Mouse (Mus musculus): ENCODE measurements around the gene Arfgap3.
"Not testable (repeated sequence)": the region's sequence is repeated elsewhere in the genome, so short reads cannot be mapped to it uniquely, and the experiment has no call there.

Arfgap3 gene

DNA sequence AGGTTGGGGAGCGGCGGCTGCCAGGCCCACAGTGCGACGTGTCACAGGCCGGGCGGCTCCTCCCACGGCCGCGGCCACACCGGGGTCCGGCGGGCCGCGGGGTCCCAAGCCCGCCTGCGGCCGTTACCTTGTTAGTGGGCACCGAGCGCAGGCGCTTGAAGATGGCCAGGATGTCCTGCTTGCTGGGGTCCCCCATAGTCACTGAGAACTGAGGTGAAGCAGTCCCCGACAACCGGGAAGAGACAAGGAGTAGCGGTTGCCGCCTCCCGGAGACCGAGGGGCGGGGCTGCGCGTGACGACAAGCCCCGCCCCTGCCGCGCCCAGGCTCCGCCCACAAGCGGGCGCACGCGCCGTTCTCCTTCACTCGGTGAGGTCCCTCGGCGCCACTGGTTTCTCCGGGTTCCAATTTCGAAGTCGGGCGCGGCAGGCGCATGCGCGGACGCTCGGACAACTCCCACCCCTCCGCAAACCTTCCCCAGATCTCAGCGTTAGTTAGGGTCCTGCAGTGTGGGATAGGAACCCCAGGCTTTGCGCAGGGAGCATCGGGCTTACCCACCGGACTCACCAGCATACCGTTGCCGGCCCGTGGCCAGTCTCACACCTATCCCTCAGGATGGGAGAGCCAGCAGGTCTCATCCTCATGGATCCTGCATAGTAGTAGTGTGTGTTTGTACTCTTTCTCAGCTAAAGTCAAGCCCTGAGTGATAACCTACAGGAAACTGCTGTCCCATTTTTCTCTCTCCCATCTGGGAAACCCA, at the start of gene Arfgap3:
TSS of gene Arfgap3 (minus strand) at position 294 of the 758 bp plus-strand sequence.
- peak; percentile 95 for DNase-seq

GRCm38 (mm10) chr15:83392722-83393121, 42.7 kb upstream of the Arfgap3 start:
- DNase-seq, result no peak

DNA sequence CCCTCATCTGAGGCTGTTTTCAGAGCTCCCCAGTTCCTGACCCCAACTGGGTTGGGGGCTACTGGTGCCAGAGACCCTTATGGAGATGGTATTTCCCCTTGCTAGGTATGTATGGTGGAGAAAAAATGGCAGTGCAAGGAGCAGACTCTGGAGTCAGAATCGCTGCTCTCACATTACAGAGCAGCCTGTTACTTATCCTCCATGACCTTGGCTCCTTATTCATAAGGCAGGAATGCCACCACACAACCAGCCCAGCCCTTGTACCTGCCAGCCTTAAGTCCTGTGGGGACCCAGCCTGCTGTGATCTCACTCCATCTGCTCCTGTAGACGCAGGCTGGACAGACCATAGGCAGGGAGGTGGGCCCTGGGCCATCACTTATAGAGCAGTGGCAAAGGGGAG, 37.9 kb upstream of the Arfgap3 start:
- no peak for DNase-seq

DNA sequence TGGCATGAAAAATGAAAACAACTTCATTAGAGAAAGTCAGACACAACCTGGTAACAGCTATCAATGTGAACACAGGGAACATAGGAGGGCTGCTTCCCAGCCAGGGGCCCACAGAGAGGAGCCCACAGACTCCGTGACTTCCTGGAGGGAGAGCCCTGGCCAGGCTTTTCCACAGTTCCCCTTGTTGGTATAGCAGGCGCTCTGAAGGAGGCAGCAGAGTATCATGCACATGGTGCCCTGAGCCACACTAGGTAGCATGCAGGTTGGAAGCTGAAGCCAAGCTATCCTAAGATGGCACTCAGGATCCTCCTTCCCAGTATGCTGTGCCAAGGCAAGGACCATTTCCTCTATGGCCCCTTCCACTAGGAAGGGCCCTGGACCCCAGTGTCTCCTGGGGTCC, 33.6 kb upstream of the Arfgap3 start:
- no peak for DNase-seq

GRCm38 (mm10) chr15:83383136-83383535, 33.1 kb upstream of the Arfgap3 start:
- no peak for DNase-seq

GRCm38 (mm10) chr15:83382467-83382866, 32.4 kb upstream of the Arfgap3 start:
- no peak for DNase-seq

- no peak for DNase-seq
Measured at GRCm38 (mm10) chr15:83377153-83377552, 27.1 kb upstream of the Arfgap3 start.

DNA sequence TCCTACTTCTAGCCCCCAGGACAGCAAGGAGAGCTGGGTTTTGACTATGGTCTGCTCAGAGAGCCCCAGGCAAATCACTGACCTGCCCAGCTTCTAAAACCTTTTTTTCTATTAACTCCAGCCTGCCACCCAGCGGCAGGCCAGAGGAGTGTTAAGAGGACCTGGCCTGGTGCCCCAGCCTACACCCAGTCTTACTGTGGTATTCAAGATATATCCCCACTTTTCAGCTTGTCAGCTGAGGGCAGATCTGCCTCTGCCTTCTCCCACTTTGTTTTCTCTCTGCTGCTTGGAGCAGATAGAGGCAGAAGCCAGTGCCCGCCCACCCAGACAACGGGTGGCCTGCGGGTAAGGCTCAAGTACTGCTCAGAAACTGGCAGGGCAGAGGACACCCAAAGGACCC, 25.1 kb upstream of the Arfgap3 start:
- DNase-seq, result peak; percentile 30

DNA sequence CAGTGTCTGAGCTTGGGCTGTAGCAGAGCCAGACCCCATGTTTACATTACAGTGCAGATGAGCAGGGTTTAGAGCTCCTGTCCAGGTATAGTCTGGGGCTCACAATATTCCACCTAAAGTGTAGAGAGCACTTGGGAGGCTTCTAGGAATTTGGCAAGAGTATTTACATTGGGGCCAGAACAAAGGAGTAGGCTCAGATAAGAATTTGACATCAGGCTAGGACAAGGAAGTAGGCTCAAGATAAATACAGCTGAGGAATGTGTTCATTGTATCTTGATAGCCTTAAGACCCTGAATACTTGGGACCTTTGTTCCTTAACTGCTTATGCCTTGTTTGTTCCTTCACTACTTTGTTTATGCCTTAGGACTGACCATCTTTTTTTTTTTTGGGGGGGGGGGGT, 24.0 kb upstream of the Arfgap3 start:
- DNase-seq, result no peak

DNA sequence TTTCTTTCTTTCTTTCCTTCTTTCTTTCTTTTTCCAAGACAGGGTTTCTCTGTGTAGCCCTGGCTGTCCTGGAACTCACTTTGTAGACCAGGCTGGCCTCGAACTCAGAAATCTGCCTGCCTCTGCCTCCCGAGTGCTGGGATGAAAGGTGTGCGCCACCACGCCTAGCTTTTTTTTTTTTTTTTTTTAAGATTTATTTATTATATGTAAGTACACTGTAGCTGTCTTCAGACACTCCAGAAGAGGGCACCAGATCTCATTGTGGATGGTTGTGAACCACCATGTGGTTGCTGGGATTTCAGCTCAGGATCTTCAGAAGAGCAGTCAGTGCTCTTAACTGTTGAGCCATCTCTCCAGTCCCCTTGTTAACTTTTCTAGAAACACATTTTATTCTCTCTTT, 18.7 kb upstream of the Arfgap3 start:
- not testable (repeated sequence) for DNase-seq

DNA sequence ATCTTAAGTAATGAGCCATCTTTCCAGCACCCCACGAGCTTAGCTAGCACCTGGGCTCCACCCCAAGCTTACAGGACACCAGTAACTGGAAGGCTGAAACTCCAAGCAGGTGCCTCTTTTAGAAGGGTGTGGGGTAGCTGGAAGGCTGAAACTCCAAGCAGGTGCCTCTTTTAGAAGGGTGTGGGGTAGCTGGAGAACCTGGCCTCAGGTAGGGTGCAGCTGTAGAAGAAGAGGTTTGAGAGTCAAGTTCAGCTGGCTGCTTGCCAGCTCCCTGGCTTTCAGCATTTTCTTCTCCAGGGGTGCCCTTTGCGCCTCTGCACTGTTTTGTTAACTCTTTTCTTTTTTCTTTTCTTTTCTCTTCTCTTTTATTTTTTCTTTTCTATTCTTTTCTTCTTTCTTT, 18.2 kb upstream of the Arfgap3 start:
- no peak for DNase-seq

- DNase-seq, result peak; percentile 63
Measured at GRCm38 (mm10) chr15:83366933-83367552, 17.0 kb upstream of the Arfgap3 start.

GRCm38 (mm10) chr15:83365697-83366096, 15.7 kb upstream of the Arfgap3 start:
- no peak for DNase-seq

- DNase-seq, result peak; percentile 64
Measured at GRCm38 (mm10) chr15:83364194-83364593, 14.1 kb upstream of the Arfgap3 start.

- not testable (repeated sequence) for DNase-seq
Measured at GRCm38 (mm10) chr15:83362813-83363212, 12.8 kb upstream of the Arfgap3 start.

DNA sequence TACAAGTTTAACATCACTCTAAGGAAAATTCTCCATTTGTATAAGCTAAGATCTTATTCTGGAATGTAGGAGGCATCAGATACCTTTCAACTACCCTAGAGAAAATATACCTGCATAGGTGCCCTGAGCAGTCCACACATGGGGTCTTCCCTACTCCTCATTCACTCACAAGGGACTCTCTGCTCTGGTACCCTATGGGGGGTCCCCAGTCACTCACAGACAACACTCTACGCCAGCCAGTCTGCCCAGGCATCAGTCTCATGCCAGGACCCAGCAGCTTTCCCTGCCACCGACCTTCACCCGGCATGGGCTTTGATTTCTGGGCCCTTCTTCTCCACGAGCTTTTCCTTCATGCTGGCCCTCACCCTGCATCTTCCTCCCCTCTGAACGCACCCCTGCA, 10.9 kb upstream of the Arfgap3 start:
- DNase-seq, result not testable (repeated sequence)

GRCm38 (mm10) chr15:83360140-83360539, 10.1 kb upstream of the Arfgap3 start:
- no peak for DNase-seq

DNA sequence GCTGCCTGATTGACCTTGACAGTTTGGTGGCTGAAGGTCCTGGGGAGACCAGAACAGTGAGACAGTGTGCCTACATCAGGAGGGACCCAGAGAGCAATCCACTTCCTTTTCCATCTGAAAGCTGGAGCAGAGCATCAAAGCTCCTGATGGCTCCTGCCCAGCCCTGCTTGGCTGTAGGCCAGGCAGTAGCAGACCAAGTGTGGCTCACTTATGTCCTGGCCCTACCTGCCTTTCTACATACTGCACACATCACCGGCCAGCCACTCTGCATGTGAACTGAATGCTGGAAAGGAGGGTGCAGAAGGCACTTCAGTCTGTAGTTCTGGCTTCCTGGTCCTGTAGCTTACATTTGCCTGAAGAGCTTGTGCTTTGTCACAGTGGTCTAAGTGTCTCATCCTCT, 8.4 kb upstream of the Arfgap3 start:
- no peak for DNase-seq

- no peak for DNase-seq
Measured at GRCm38 (mm10) chr15:83351546-83351945, 1.5 kb upstream of the Arfgap3 start.

GRCm38 (mm10) chr15:83350859-83351258, 812 bp upstream of the Arfgap3 start:
- DNase-seq, result no peak

- no peak for DNase-seq
Measured at GRCm38 (mm10) chr15:83349225-83349953, 658 bp downstream of the Arfgap3 start.

GRCm38 (mm10) chr15:83348747-83349146, 1.3 kb downstream of the Arfgap3 start:
- DNase-seq, result no peak

DNA sequence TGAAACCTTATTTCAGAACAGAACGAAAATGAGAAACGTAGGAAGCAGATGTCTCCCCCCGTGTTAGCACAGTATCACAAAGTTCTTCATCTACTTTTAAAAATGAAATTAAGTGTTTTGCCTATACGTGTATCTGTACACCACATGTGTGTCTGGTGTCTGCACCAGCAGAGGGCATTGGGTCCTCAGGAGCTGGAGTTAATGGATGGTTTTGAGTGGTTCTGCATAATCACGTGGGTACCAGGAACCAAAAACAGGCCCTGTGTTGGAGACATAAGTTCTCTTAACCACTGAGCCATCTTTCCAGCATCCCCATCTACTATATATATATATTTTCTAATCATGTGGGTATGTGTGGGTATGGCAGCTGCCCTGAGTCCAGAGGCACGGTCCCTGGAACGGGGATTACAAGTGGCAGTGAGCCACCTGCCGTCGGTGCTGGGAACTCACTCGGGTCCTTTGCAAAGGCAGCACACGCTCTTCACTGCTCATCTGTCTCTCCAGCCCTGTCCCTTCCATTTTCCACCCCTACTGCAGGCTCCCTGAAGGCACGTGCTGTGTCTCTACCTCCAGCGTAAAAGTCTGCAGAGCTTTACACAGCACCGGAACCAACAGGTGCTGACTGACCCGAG, 4.0 kb downstream of the Arfgap3 start:
- DNase-seq, result no peak
